In genomic region chr12:53992411-53992810, GRCm38 (mm10) we compare ENCODE assay signal across 11 mouse cellular contexts.
DNase-seq lines count a peak whose midpoint lies in the region; ATAC-seq and TF ChIP-seq lines count a peak whose summit lies in the region.
"Had no signal": no experiment of that assay in that cellular context is flagged by ENCODE, and none has a peak within 500 bp of the region (broad histone marks: within the 10 kb centered on the region; RNA-seq: fewer than 3 reads in every experiment).

No protein-coding gene starts in this region.

- WGBS in hindbrain, postnatal 0 days: 95% methylated on average over 6 of the region's 6 CpGs
- 96% methylated on average over 6 of the region's 6 CpGs for WGBS in hindbrain, embryonic 13.5 days

- no peak for ATAC-seq in hindbrain, postnatal 0 days
- no peak for ATAC-seq in hindbrain, embryonic 13.5 days (ENCODE audit: low FRiP score)
- ATAC-seq in megakaryocyte-erythroid progenitor cell, adult 5-6 weeks (replicated peaks; ENCODE audit: low FRiP score, low TSS enrichment, poor library complexity, severe bottlenecking): no peak

- H3K36me3 ChIP-seq in hindbrain, postnatal 0 days (ENCODE audit: insufficient read depth, low read length): no peaks in the 10 kb centered on the region
- H3K36me3 ChIP-seq in hindbrain, embryonic 13.5 days: no peaks in the 10 kb centered on the region
- H3K36me3 ChIP-seq: forebrain, embryonic 10.5 days; heart, embryonic 13.5 days; limb, embryonic 13.5 days had no signal

- TF ChIP-seq CTCF in hindbrain, postnatal 0 days (IDR thresholded peaks at IDR 0.05; ENCODE audit: low read depth): peak; percentile 45

- H3K4me2 ChIP-seq in hindbrain, postnatal 0 days (ENCODE audit: low read depth, low read length): no peak overlapping the region
- no peak overlapping the region for H3K4me2 ChIP-seq in hindbrain, embryonic 13.5 days
- H3K4me2 ChIP-seq: heart, embryonic 13.5 days; limb, embryonic 13.5 days had no signal

- H3K4me1 ChIP-seq in hindbrain, postnatal 0 days (ENCODE audit: insufficient read depth, low read length): no peaks in the 10 kb centered on the region
- H3K4me1 ChIP-seq in hindbrain, embryonic 13.5 days (replicated peaks): peaks cover 15% of the 10 kb centered on the region; the same call in 1 of the 2 replicates

- no peak overlapping the region for H3K4me3 ChIP-seq in hindbrain, postnatal 0 days (ENCODE audit: low read length)
- H3K4me3 ChIP-seq in hindbrain, embryonic 13.5 days: no peak overlapping the region
- H3K4me3 ChIP-seq: forebrain, embryonic 10.5 days; heart, embryonic 13.5 days; limb, embryonic 13.5 days had no signal

- H3K9me3 ChIP-seq in hindbrain, postnatal 0 days (ENCODE audit: low read length): 0 out of 2 replicates have a peak, but pooled peaks cover 2% of the 10 kb centered on the region
- H3K9me3 ChIP-seq in hindbrain, embryonic 13.5 days: no peaks in the 10 kb centered on the region
- H3K9me3 ChIP-seq: forebrain, embryonic 10.5 days; heart, embryonic 13.5 days; limb, embryonic 13.5 days had no signal

- no peak for DNase-seq in hindbrain, postnatal 0 days (ENCODE audit: low spot score)
- DNase-seq in 3T3-L1 (ENCODE audit: low read depth, low spot score) (peak; percentile 17), ES-CJ7 (ENCODE audit: low read depth, low spot score) (peak; percentile 50)
- DNase-seq in induced T-regulatory cell, adult 2 months (ENCODE audit: low read depth): peak; percentile 53
- DNase-seq in Muller cell, postnatal 12 days (ENCODE audit: inconsistent ontology term): no peak
- DNase-seq in left cerebral cortex, adult 18-20 months (ENCODE audit: low spot score in 2 of 2): no peak

- H3K9ac ChIP-seq in hindbrain, postnatal 0 days (replicated peaks; ENCODE audit: low read length): no peak overlapping the region
- no peak overlapping the region for H3K9ac ChIP-seq in hindbrain, embryonic 13.5 days
- H3K9ac ChIP-seq: heart, embryonic 13.5 days; limb, embryonic 13.5 days had no signal

- H3K27ac ChIP-seq in hindbrain, postnatal 0 days: no peak overlapping the region
- no peak overlapping the region for H3K27ac ChIP-seq in hindbrain, embryonic 13.5 days
- H3K27ac ChIP-seq: forebrain, embryonic 10.5 days; heart, embryonic 13.5 days; limb, embryonic 13.5 days had no signal

- no peaks in the 10 kb centered on the region for H3K27me3 ChIP-seq in hindbrain, postnatal 0 days (ENCODE audit: insufficient read depth, low read length)
- H3K27me3 ChIP-seq in hindbrain, embryonic 13.5 days: no peaks in the 10 kb centered on the region
- H3K27me3 ChIP-seq: heart, embryonic 13.5 days had no signal

Comparison
In these comparisons a context has a peak if more than half of its experiments do, and no peak if none do; other contexts are left out.
1. DNase-seq: peak in 3T3-L1 (single experiment), ES-CJ7 (single experiment) and induced T-regulatory cell, adult 2 months (single experiment); none in hindbrain, postnatal 0 days (single experiment), Muller cell, postnatal 12 days (single experiment) and left cerebral cortex, adult 18-20 months (0 of 2).